Mouse (Mus musculus) central nervous system, embryonic 14 days (tissue): ENCODE data around the gene Pde12. TPM values are rescaled to one million over a fixed set of nuclear protein-coding genes. Genes with fewer than 3 reads are reported as not detected.

Experiments
- polyA plus RNA-seq: library from polyadenylated mRNA; depleted of rRNA; stranded (reverse); fragments of >200 nt; gene quantifications from 2 replicates; pipeline ENCODE4 v1.2.3, GENCODE M21; 2012; rRNA removed

Gene Pde12
- 6.8 and 7.5 TPM in 2 replicates for polyA plus RNA-seq

DNA sequence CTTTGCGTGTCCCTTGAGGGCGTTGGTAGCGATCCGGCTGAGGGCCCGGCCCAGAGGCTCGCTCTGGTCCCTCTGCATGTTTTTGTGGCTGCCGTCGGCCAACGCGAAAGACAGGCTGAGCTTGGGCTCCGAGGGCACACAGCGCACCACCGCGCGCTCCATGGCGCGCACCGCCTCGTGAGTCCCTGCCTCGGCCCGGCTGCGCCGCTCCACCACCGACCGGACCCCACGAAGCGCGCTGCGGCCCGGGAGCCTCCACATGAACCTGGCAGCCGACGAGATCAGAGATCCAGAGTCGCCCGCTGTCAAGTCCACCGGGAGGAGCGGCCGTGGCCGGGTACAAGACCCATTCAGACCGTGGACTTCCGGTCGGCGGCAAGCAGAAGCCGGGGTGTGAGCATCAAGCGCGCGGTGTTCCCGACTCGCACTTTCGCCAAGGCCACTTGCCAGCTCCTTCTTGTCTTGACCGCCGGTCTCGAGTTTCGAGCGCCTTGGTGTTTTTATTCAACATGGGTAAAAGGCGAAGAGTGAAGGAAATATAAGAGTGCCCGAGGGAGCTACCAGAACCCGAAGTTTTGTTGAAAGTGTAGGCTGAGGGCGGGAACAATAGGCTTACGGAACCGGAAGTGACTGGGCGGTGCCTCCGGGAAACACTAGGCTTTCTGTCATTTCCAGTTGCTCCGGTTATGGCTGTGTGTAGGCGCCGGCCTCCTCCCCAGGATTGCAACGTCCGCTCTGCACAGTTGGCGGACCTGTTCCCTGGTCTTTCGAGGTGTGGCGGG lies at the start of gene Pde12:
Gene Pde12, minus strand, starts transcription at position 592 of the 782 bp plus-strand sequence.

GRCm38 (mm10) chr14:26692974-26693373 lies 23.3 kb upstream of the Pde12 start, which contains the start of gene Dnah12:
Gene Dnah12, plus strand, starts transcription at chr14:26693274.

DNA sequence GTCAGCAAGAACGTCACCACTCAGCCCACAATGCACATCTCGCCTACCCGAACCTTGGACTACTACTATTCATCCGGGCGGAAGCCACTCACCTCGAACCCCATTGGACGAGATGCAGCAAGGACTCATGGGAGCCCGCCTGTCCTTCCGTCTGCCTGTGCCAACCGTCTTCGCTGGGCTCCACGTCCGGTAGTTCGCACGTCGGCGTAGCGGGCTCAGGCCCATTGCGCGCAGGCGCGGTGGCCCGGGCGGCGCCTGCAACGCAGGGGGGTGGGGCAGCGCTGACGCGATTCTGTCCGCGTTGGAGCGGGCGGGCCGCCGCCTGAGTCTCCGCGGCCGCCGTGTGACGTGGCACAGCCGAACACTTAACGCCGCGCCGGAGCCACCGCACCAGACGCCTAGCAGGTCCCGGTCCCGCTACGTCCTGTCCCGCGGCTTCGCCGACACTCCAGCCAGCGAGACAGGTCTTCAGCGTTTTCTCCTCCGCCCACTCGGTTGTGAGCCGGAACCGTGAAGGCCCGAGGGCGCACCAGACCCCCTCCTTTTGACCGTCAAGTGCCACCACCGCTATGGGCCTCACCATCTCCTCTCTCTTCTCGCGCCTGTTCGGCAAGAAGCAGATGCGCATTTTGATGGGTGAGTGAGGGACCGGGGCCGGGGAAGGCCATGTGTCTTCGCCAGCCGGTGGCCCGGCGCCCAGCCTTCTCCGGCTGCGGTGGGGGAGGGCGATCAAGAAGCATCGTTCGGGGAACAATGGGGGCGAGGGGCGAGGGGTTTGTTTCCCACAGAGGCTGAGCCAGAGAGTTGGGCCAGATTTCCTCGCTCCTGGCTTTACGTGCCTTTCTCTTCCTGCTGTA lies 31.6 kb downstream of the Pde12 start, which contains the start of gene Arf4:
Gene Arf4, plus strand, starts transcription at position 224 of the 857 bp plus-strand sequence.

Other genes starting within 250 kb of the Pde12 start
- gene Slmap, start 135.0 kb downstream of the Pde12 start, polyA plus RNA-seq, result 22.9 and 23.1 TPM in 2 replicates
- 17.2 and 18.3 TPM in 2 replicates for gene Dennd6a, start 96.0 kb downstream of the Pde12 start, polyA plus RNA-seq
- 213 and 216 TPM in 2 replicates for gene Arf4, start 31.8 kb downstream of the Pde12 start, polyA plus RNA-seq
- 0.05 and 0.06 TPM in 2 replicates for gene Dnah12, start 23.4 kb upstream of the Pde12 start, polyA plus RNA-seq
- gene Asb14, start 224.7 kb upstream of the Pde12 start, polyA plus RNA-seq, result 0.08 TPM in 1 of 2 replicates, not detected in the other